Mouse (Mus musculus): ENCODE measurements at regions not wholly inside any gene's neighbourhood (a gene's known extent, or its start where the extent isn't known, plus 50 kb on each side); places are given as distances from the start of the nearest gene placed in this dataset.

DNA sequence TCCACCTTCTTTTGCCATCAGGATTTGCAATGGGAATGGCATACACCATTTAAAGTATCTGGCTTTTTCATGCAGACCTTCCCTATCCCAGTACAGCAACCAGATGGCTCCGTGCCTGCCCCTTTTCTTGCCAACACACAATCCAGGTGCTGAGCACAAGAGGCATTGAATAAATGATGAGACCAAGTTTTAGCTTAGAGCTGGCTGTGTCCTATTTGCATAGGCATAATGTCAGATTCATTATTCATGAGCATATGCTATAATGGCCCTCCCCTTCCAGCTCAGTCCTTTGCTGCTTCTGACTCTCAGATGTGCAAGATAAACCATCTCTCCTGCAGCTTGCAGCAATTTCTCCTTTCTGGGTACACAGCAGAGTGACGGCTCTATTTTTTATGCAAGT, 163.3 kb upstream of the Gcfc2 start:
- TF ChIP-seq MYC (IDR thresholded peaks at IDR 0.05; ENCODE audit: low read depth, low read length) (no peak), CTCF (IDR thresholded peaks at IDR 0.05 in 2 of 3, conservative IDR thresholded peaks at IDR 0.05 in 1 of 3; ENCODE audit: control insufficient read depth in 1 of 3, insufficient read depth in 1 of 3, low read depth in 2 of 3, low read length in 3 of 3, poor library complexity in 1 of 3, severe bottlenecking in 1 of 3) (no peak), GATA1 (IDR thresholded peaks at IDR 0.05; ENCODE audit: low read depth, low read length) (no peak), CHD2 (IDR thresholded peaks at IDR 0.05; ENCODE audit: low read length) (no peak), POLR2A (IDR thresholded peaks at IDR 0.05; ENCODE audit: control insufficient read depth in 1 of 2, insufficient read depth in 1 of 2, low read depth in 1 of 2, low read length in 2 of 2, poor library complexity in 1 of 2) (no peak), KAT2A (conservative IDR thresholded peaks at IDR 0.05; ENCODE audit: low read depth, low read length) (no peak), EP300 (IDR thresholded peaks at IDR 0.05; ENCODE audit: low read depth in 1 of 2, low read length in 2 of 2) (no peak), POLR2AphosphoS2 (IDR thresholded peaks at IDR 0.05; ENCODE audit: low read length) (no peak), E2F4 (IDR thresholded peaks at IDR 0.05; ENCODE audit: borderline replicate concordance, low read depth, low read length) (no peak), ZC3H11A (IDR thresholded peaks at IDR 0.05; ENCODE audit: low read depth, low read length) (no peak), USF2 (IDR thresholded peaks at IDR 0.05; ENCODE audit: borderline replicate concordance in 1 of 2, insufficient read depth in 1 of 2, low read depth in 1 of 2, low read length in 2 of 2) (no peak), MAZ (IDR thresholded peaks at IDR 0.05; ENCODE audit: low read depth, low read length) (no peak)

Measured in MEL (cell line).